Mouse (Mus musculus) embryonic facial prominence, embryonic 12.5 days (tissue): ENCODE measurements around the gene Pdcd6. TPM values are rescaled to one million over a fixed set of nuclear protein-coding genes. Genes with fewer than 3 reads are reported as not detected.

Experiments used
- ATAC-seq: fragments of 200-750 bp; cut with Nextera tagmentation; 2 replicates; pipeline ENCODE4 v1.8.0; 2017; ENCODE audit not compliant: insufficient number of reproducible peaks, insufficient read depth, low FRiP score, low TSS enrichment
- H3K27ac ChIP-seq: fragments of 300-500 bp; sonication (generic); 2 replicates; pipeline ENCODE4 v1.5.1; 2016; ENCODE audit warnings: mild to moderate bottlenecking
- H3K27me3 ChIP-seq: fragments of 300-500 bp; sonication (generic); 2 replicates; pipeline ENCODE4 v1.6.1; 2016; ENCODE audit warnings: mild to moderate bottlenecking, moderate library complexity
- H3K36me3 ChIP-seq: fragments of 300-500 bp; sonication (generic); 2 replicates; pipeline ENCODE4 v1.6.1; 2016; ENCODE audit warnings: mild to moderate bottlenecking
- H3K4me1 ChIP-seq: fragments of 300-500 bp; sonication (generic); 2 replicates; pipeline ENCODE4 v1.6.1; 2016
- H3K4me2 ChIP-seq: fragments of 300-500 bp; sonication (generic); replicated peaks from 2 replicates; pipeline ENCODE4 v1.6.1; 2016; ENCODE audit warnings: mild to moderate bottlenecking, moderate library complexity
- H3K4me3 ChIP-seq: fragments of 300-500 bp; sonication (generic); 2 replicates; pipeline ENCODE4 v1.5.1; 2016; ENCODE audit warnings: mild to moderate bottlenecking
- H3K9ac ChIP-seq: fragments of 300-500 bp; sonication (generic); 2 replicates; pipeline ENCODE4 v1.6.1; 2016; ENCODE audit warnings: mild to moderate bottlenecking, moderate library complexity
- H3K9me3 ChIP-seq: fragments of 300-500 bp; sonication (generic); 2 replicates; pipeline ENCODE4 v1.6.1; 2016; ENCODE audit warnings: mild to moderate bottlenecking, moderate library complexity
- WGBS: fragments of 180-500 bp; shearing (Covaris S2); methylation state at CpG from one replicate; pipeline ENCODE4 v1.1.7; 2016; 5-methylcytosine and 5-hydroxymethylcytosine counted together
- polyA plus RNA-seq: library from polyadenylated mRNA; unstranded; fragments of >200 nt; fragmentation: Nextera tagmentation; extraction: Ambion mirVana; gene quantifications from 2 replicates; pipeline ENCODE4 v1.2.1, GENCODE M21; 2016

Gene Pdcd6
- polyA plus RNA-seq, 1 experiment from 2014 or later, result 131 TPM

DNA sequence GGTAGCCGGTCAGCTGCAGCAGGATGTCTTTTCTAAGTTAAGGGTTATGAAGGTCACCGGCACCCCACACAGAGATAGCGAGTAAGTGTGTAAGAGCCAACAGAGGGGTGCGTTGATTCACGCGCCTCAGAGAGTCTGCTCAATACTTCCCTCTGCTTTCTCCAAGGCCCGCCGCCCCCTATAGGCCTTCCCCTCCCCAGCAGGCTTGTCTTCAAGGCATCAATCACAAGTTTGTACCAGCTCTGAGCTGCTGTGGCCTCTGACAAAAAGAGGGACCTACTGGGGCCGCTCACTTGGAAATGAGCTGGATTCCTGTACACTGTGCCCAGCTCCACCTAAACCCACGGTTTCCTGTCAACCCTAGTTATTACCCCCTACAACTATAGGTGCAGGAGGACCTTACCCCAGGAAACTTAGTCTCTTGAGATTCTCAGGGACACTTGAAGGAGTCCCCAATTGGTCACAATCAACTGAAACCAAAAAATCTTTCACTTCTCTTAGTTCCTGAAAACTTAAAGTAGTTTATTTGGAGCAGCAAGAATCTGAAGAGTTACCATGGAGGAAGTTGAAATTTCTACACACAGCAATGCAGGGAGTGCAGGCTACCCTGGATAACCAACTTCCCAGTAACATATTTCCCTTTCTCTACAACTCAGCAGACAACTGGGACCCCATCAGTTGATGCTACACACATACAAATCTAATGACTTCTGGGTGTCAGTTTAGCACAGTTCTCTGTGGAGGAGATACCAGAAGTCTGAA, 57.0 kb downstream of the Pdcd6 start:
- Histone ChIP-seq H3K27me3 (no peaks in the 10 kb centered on the region), H3K9me3 (no peaks in the 10 kb centered on the region), H3K4me3 (peak overlapping the region; percentile 45), H3K4me2 (peak overlapping the region; percentile 84), H3K36me3 (no peaks in the 10 kb centered on the region), H3K4me1 (no peaks in the 10 kb centered on the region), H3K27ac (no peak overlapping the region), H3K9ac (peak overlapping the region; percentile 55)
- 4% methylated on average over 10 of the region's 10 CpGs for WGBS
- ATAC-seq, result peak; percentile 87

DNA sequence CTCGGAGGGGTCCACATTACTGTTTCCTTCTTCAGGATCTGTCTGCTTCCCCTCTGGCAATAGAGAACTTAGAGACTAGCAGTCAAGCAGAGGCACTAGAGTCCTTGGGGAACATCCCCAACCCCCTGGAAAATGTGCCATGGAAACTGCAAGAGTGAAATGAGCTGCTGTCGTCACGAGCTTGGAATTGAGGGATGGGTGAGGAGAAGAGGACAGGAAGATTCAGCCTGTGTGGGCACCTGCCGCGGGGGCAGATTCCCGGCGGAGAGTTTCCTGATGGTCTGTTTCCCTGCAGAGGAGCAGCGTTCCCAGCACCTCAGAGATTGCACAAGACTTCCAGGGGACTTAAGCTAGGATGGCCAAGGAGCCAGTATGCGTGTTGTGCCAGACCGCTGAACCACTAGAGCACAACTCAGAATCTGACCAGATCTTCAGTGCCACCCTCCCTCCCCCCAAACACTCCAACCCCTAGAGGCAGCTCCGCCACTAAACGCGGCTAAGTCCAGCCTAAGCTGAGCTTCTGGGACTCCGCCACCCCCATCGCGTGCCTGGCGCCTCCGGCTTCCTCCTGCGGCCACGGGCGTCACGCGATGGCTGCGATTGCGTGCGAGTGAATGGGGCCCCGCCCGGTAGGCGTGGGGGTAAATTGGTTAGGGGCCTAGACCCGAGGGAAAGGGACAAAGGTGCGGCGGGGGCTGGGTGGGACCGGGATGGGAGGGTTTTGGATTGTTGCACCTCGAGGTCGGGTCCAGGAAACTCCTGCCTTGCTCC, 57.7 kb downstream of the Pdcd6 start:
- peak; percentile 81 for ATAC-seq
- Histone ChIP-seq H3K4me2 (peak overlapping the region; percentile 84), H3K9me3 (no peaks in the 10 kb centered on the region), H3K4me1 (no peaks in the 10 kb centered on the region), H3K36me3 (no peaks in the 10 kb centered on the region), H3K9ac (peak overlapping the region; percentile 55), H3K27me3 (no peaks in the 10 kb centered on the region), H3K4me3 (peak overlapping the region; percentile 45), H3K27ac (no peak overlapping the region)
- 5% methylated on average over 35 of the region's 35 CpGs for WGBS

Other genes with a start within 250 kb of the Pdcd6 start
- not detected in 2 replicates for gene Slc9a3, start 196.1 kb downstream of the Pdcd6 start, polyA plus RNA-seq
- gene Exoc3, start 108.8 kb downstream of the Pdcd6 start, polyA plus RNA-seq, result 78.3 and 79.8 TPM in 2 replicates
- 1.2 and 1.7 TPM in 2 replicates for gene Ahrr, start 25.2 kb downstream of the Pdcd6 start, polyA plus RNA-seq
- 230 and 238 TPM in 2 replicates for gene Sdha, start 32.7 kb upstream of the Pdcd6 start, polyA plus RNA-seq
- gene Ccdc127, start 32.7 kb upstream of the Pdcd6 start, polyA plus RNA-seq, result 66.1 and 67.9 TPM in 2 replicates
- not detected in 2 replicates for gene Lrrc14b, start 46.4 kb upstream of the Pdcd6 start, polyA plus RNA-seq
- 7.8 and 8.4 TPM in 2 replicates for gene Zfp72, start 73.3 kb upstream of the Pdcd6 start, polyA plus RNA-seq
- 84.1 and 88.1 TPM in 2 replicates for gene Ftl1-ps1, start 82.1 kb upstream of the Pdcd6 start, polyA plus RNA-seq
- 22.4 and 22.9 TPM in 2 replicates for gene Zfp825, start 176.4 kb upstream of the Pdcd6 start, polyA plus RNA-seq